Mouse (Mus musculus): ENCODE measurements at regions not wholly inside any gene's neighbourhood (a gene's known extent, or its start where the extent isn't known, plus 50 kb on each side); places are given as distances from the start of the nearest gene placed in this dataset.

GRCm38 (mm10) chr6:25277703-25278447 is 321.8 kb upstream of the Tmem229a start:
- 59% methylated on average over 8 of the region's 8 CpGs for WGBS
- Histone ChIP-seq H3K36me3 (ENCODE audit: control insufficient read depth, insufficient read depth, low read length) (no peaks in the 10 kb centered on the region), H3K9me3 (ENCODE audit: control insufficient read depth, low read length) (no peaks in the 10 kb centered on the region), H3K9ac (ENCODE audit: low read length) (no peak overlapping the region), H3K27ac (replicated peaks in 1 of 2; ENCODE audit: control insufficient read depth in 1 of 2, insufficient read depth in 1 of 2, low read depth in 2 of 2, low read length in 2 of 2) (no peak overlapping the region), H3K4me2 (ENCODE audit: low read length) (no peak overlapping the region), H3K27me3 (ENCODE audit: control insufficient read depth, insufficient read depth, low read length) (no peaks in the 10 kb centered on the region), H3K4me3 (ENCODE audit: control insufficient read depth in 1 of 2, insufficient read depth in 1 of 2, low read depth in 1 of 2, low read length in 2 of 2) (no peak overlapping the region), H3K4me1 (ENCODE audit: control insufficient read depth in 2 of 2, insufficient read depth in 2 of 2, low read length in 2 of 2) (no peaks in the 10 kb centered on the region)
- no peak for ATAC-seq (ENCODE audit: insufficient number of reproducible peaks, insufficient read depth, low FRiP score, low read depth)

GRCm38 (mm10) chr6:25276221-25276620 is 320.1 kb upstream of the Tmem229a start:
- no peak overlapping the region for H3K4me3 ChIP-seq (ENCODE audit: control insufficient read depth in 1 of 2, insufficient read depth in 1 of 2, low read depth in 1 of 2, low read length in 2 of 2)
- WGBS: 39% methylated on average over 2 of the region's 2 CpGs
- no peak overlapping the region for H3K27ac ChIP-seq (replicated peaks in 1 of 2; ENCODE audit: control insufficient read depth in 1 of 2, insufficient read depth in 1 of 2, low read depth in 2 of 2, low read length in 2 of 2)
- no peak for ATAC-seq (ENCODE audit: insufficient number of reproducible peaks, insufficient read depth, low FRiP score, low read depth)
- H3K9me3 ChIP-seq (ENCODE audit: control insufficient read depth, low read length): no peaks in the 10 kb centered on the region
- no peak overlapping the region for H3K9ac ChIP-seq (ENCODE audit: low read length)
- no peaks in the 10 kb centered on the region for H3K36me3 ChIP-seq (ENCODE audit: control insufficient read depth, insufficient read depth, low read length)
- H3K27me3 ChIP-seq (ENCODE audit: control insufficient read depth, insufficient read depth, low read length): no peaks in the 10 kb centered on the region
- H3K4me1 ChIP-seq (ENCODE audit: control insufficient read depth in 2 of 2, insufficient read depth in 2 of 2, low read length in 2 of 2): no peaks in the 10 kb centered on the region
- H3K4me2 ChIP-seq (ENCODE audit: low read length): no peak overlapping the region

- no peak overlapping the region for H3K4me2 ChIP-seq (ENCODE audit: low read length)
- 88% methylated on average over 1 of the region's 1 CpGs for WGBS
- H3K36me3 ChIP-seq (ENCODE audit: control insufficient read depth, insufficient read depth, low read length): no peaks in the 10 kb centered on the region
- no peaks in the 10 kb centered on the region for H3K27me3 ChIP-seq (ENCODE audit: control insufficient read depth, insufficient read depth, low read length)
- no peak overlapping the region for H3K4me3 ChIP-seq (ENCODE audit: control insufficient read depth in 1 of 2, insufficient read depth in 1 of 2, low read depth in 1 of 2, low read length in 2 of 2)
- no peaks in the 10 kb centered on the region for H3K9me3 ChIP-seq (ENCODE audit: control insufficient read depth, low read length)
- no peaks in the 10 kb centered on the region for H3K4me1 ChIP-seq (ENCODE audit: control insufficient read depth in 2 of 2, insufficient read depth in 2 of 2, low read length in 2 of 2)
- no peak for ATAC-seq (ENCODE audit: insufficient number of reproducible peaks, insufficient read depth, low FRiP score, low read depth)
- no peak overlapping the region for H3K9ac ChIP-seq (ENCODE audit: low read length)
- no peak overlapping the region for H3K27ac ChIP-seq (replicated peaks in 1 of 2; ENCODE audit: control insufficient read depth in 1 of 2, insufficient read depth in 1 of 2, low read depth in 2 of 2, low read length in 2 of 2)
Measured at GRCm38 (mm10) chr6:25260559-25260958, 304.5 kb upstream of the Tmem229a start.

GRCm38 (mm10) chr6:25255762-25256161 is 299.7 kb upstream of the Tmem229a start:
- Histone ChIP-seq H3K4me1 (ENCODE audit: control insufficient read depth in 2 of 2, insufficient read depth in 2 of 2, low read length in 2 of 2) (no peaks in the 10 kb centered on the region), H3K4me3 (ENCODE audit: control insufficient read depth in 1 of 2, insufficient read depth in 1 of 2, low read depth in 1 of 2, low read length in 2 of 2) (no peak overlapping the region), H3K36me3 (ENCODE audit: control insufficient read depth, insufficient read depth, low read length) (no peaks in the 10 kb centered on the region), H3K4me2 (ENCODE audit: low read length) (no peak overlapping the region), H3K9me3 (ENCODE audit: control insufficient read depth, low read length) (no peaks in the 10 kb centered on the region), H3K9ac (ENCODE audit: low read length) (no peak overlapping the region), H3K27me3 (ENCODE audit: control insufficient read depth, insufficient read depth, low read length) (no peaks in the 10 kb centered on the region), H3K27ac (replicated peaks in 1 of 2; ENCODE audit: control insufficient read depth in 1 of 2, insufficient read depth in 1 of 2, low read depth in 2 of 2, low read length in 2 of 2) (no peak overlapping the region)
- ATAC-seq (ENCODE audit: insufficient number of reproducible peaks, insufficient read depth, low FRiP score, low read depth): no peak
- WGBS: 61% methylated on average over 2 of the region's 2 CpGs

- no peaks in the 10 kb centered on the region for H3K9me3 ChIP-seq (ENCODE audit: control insufficient read depth, low read length)
- 57% methylated on average over 2 of the region's 2 CpGs for WGBS
- H3K4me2 ChIP-seq (ENCODE audit: low read length): no peak overlapping the region
- no peak overlapping the region for H3K4me3 ChIP-seq (ENCODE audit: control insufficient read depth in 1 of 2, insufficient read depth in 1 of 2, low read depth in 1 of 2, low read length in 2 of 2)
- H3K27me3 ChIP-seq (ENCODE audit: control insufficient read depth, insufficient read depth, low read length): no peaks in the 10 kb centered on the region
- no peaks in the 10 kb centered on the region for H3K4me1 ChIP-seq (ENCODE audit: control insufficient read depth in 2 of 2, insufficient read depth in 2 of 2, low read length in 2 of 2)
- H3K27ac ChIP-seq (replicated peaks in 1 of 2; ENCODE audit: control insufficient read depth in 1 of 2, insufficient read depth in 1 of 2, low read depth in 2 of 2, low read length in 2 of 2): no peak overlapping the region
- H3K36me3 ChIP-seq (ENCODE audit: control insufficient read depth, insufficient read depth, low read length): no peaks in the 10 kb centered on the region
- H3K9ac ChIP-seq (ENCODE audit: low read length): no peak overlapping the region
- ATAC-seq (ENCODE audit: insufficient number of reproducible peaks, insufficient read depth, low FRiP score, low read depth): no peak
Measured at GRCm38 (mm10) chr6:25237021-25237420, 280.9 kb upstream of the Tmem229a start.

GRCm38 (mm10) chr6:25236616-25237015 is 280.5 kb upstream of the Tmem229a start:
- 79% methylated on average over 3 of the region's 3 CpGs for WGBS
- Histone ChIP-seq H3K4me3 (ENCODE audit: control insufficient read depth in 1 of 2, insufficient read depth in 1 of 2, low read depth in 1 of 2, low read length in 2 of 2) (no peak overlapping the region), H3K9me3 (ENCODE audit: control insufficient read depth, low read length) (no peaks in the 10 kb centered on the region), H3K4me1 (ENCODE audit: control insufficient read depth in 2 of 2, insufficient read depth in 2 of 2, low read length in 2 of 2) (no peaks in the 10 kb centered on the region), H3K4me2 (ENCODE audit: low read length) (no peak overlapping the region), H3K9ac (ENCODE audit: low read length) (no peak overlapping the region), H3K27me3 (ENCODE audit: control insufficient read depth, insufficient read depth, low read length) (no peaks in the 10 kb centered on the region), H3K36me3 (ENCODE audit: control insufficient read depth, insufficient read depth, low read length) (no peaks in the 10 kb centered on the region), H3K27ac (replicated peaks in 1 of 2; ENCODE audit: control insufficient read depth in 1 of 2, insufficient read depth in 1 of 2, low read depth in 2 of 2, low read length in 2 of 2) (no peak overlapping the region)
- no peak for ATAC-seq (ENCODE audit: insufficient number of reproducible peaks, insufficient read depth, low FRiP score, low read depth)

Data from heart, embryonic 14.5 days (tissue).